Mouse (Mus musculus) erythroblast, embryonic 14.5 days (primary cell): ENCODE measurements around the gene Gm13304. TPM values are rescaled to one million over a fixed set of nuclear protein-coding genes. Genes with fewer than 3 reads are reported as not detected.
"Not testable (repeated sequence)": the region's sequence is repeated elsewhere in the genome, so short reads cannot be mapped to it uniquely, and the experiment has no call there.

Experiments used
- H3K27me3 ChIP-seq: 2 replicates; pipeline ENCODE4 v1.6.1; 2012; ENCODE audit warnings: inconsistent platforms; ENCODE audit not compliant: control insufficient read depth
- H3K36me3 ChIP-seq: 2 replicates; pipeline ENCODE4 v1.6.1; 2012; ENCODE audit warnings: mild to moderate bottlenecking, inconsistent platforms; ENCODE audit not compliant: control insufficient read depth
- H3K4me1 ChIP-seq: 2 replicates; pipeline ENCODE4 v1.6.1; 2012; ENCODE audit warnings: inconsistent platforms; ENCODE audit not compliant: control insufficient read depth
- H3K4me3 ChIP-seq: replicated peaks from 2 replicates; pipeline ENCODE3; 2012; ENCODE audit warnings: moderate library complexity, mild to moderate bottlenecking, inconsistent platforms
- H3K9me3 ChIP-seq: 2 replicates; pipeline ENCODE4 v1.6.1; 2012; ENCODE audit warnings: low read length, inconsistent platforms, mixed read lengths; ENCODE audit not compliant: control insufficient read depth
- polyA plus RNA-seq: library from polyadenylated mRNA; stranded (reverse); fragments of >175 nt; gene quantifications from 2 replicates; pipeline ENCODE4 v1.2.3, GENCODE M21; 2012

Gm13304 gene
- polyA plus RNA-seq: not detected in 2 replicates

- not testable (repeated sequence) for H3K27me3 ChIP-seq, H3K36me3 ChIP-seq, H3K9me3 ChIP-seq, H3K4me1 ChIP-seq, H3K4me3 ChIP-seq
Measured at GRCm38 (mm10) chr4:42114517-42114916, at the start of gene Gm13304. Gene Gm13304, plus strand, starts transcription at chr4:42114817.

GRCm38 (mm10) chr4:42090907-42091306 is 23.7 kb upstream of the Gm13304 start, which contains the start of gene Gm3893:
Gene Gm3893, plus strand, starts transcription at chr4:42091207.
- H3K9me3 ChIP-seq, H3K4me3 ChIP-seq, H3K36me3 ChIP-seq, H3K4me1 ChIP-seq, H3K27me3 ChIP-seq: not testable (repeated sequence)

GRCm38 (mm10) chr4:42153136-42153535 is 38.5 kb downstream of the Gm13304 start, which contains the start of gene Gm13306:
Gene Gm13306, plus strand, starts transcription at chr4:42153436.
- H3K4me1 ChIP-seq, H3K27me3 ChIP-seq, H3K9me3 ChIP-seq, H3K4me3 ChIP-seq, H3K36me3 ChIP-seq: not testable (repeated sequence)

Other genes starting within 250 kb of the Gm13304 start
- gene Gm21541, start 211.2 kb upstream of the Gm13304 start, polyA plus RNA-seq: not detected in 2 replicates
- 0.85 and 0.99 TPM in 2 replicates for gene Gm20878, start 173.2 kb upstream of the Gm13304 start, polyA plus RNA-seq
- gene Fam205a4, start 148.8 kb upstream of the Gm13304 start, polyA plus RNA-seq: not detected in 2 replicates
- not detected in 2 replicates for gene Gm21093, start 80.1 kb upstream of the Gm13304 start, polyA plus RNA-seq
- not detected in 2 replicates for gene Gm3893, start 23.6 kb upstream of the Gm13304 start, polyA plus RNA-seq
- not detected in 2 replicates for gene Gm13306, start 38.6 kb downstream of the Gm13304 start, polyA plus RNA-seq
- gene Gm13305, start 53.8 kb downstream of the Gm13304 start, polyA plus RNA-seq: 0.06 TPM in 1 of 2 replicates, not detected in the other
- gene Gm10600, start 125.8 kb downstream of the Gm13304 start, polyA plus RNA-seq: not detected in 2 replicates
- gene Ccl21b, start 140.9 kb downstream of the Gm13304 start, polyA plus RNA-seq: not detected in 2 replicates
- 0.97 TPM in 1 of 2 replicates, not detected in the other for gene Gm21953, start 179.4 kb downstream of the Gm13304 start, polyA plus RNA-seq
- not detected in 2 replicates for gene Fam205a3, start 203.5 kb downstream of the Gm13304 start, polyA plus RNA-seq